Mouse (Mus musculus): Measurements from ENCODE around the gene Abhd17a. TPM values are rescaled to one million over a fixed set of nuclear protein-coding genes. Genes with fewer than 3 reads are reported as not detected.

Abhd17a gene
- total and polyA plus RNA-seq, 2 experiments = 45.7 to 194 TPM

DNA sequence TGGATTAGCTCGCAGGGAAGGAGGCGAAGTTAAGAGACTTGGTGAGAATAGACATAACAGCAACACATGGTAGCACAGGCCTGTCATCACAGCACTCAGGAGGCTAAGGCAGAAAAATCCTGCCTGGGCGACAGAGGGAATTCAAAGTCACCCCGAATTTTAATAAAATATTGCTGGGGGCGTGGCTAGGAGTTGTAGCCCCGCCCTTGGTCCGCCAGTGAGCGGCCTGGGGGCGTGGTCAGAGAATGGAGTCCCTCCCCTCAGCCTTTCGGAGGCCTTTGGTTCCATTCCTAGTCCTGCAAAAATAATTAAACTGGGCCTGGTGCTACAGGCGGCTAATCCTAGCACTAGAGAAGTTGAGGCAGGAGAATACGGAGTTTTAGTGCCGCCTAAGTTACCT lies 54.4 kb downstream of the Abhd17a start:
- no peak for DNase-seq (ENCODE audit: extremely low read depth, low read depth, low spot score)
- no peak overlapping the region for H3K9ac ChIP-seq (ENCODE audit: low read depth, low read length)
- TF ChIP-seq POLR2A (IDR thresholded peaks at IDR 0.05; ENCODE audit: extremely low read depth, insufficient read depth, low read length) (no peak), CTCF (IDR thresholded peaks at IDR 0.05; ENCODE audit: low read depth, low read length) (no peak)
- no peaks in the 10 kb centered on the region for H3K4me1 ChIP-seq (ENCODE audit: control insufficient read depth, insufficient read depth, low read length)
- no peaks in the 10 kb centered on the region for H3K27me3 ChIP-seq (ENCODE audit: control insufficient read depth, insufficient read depth, low read length)
- H3K27ac ChIP-seq (replicated peaks; ENCODE audit: insufficient read depth, low read depth, low read length) = no peak overlapping the region
- H3K79me2 ChIP-seq (ENCODE audit: control insufficient read depth, insufficient read depth, low read length) = no peaks in the 10 kb centered on the region
- H3K36me3 ChIP-seq (ENCODE audit: control insufficient read depth, insufficient read depth, low read length) = no peaks in the 10 kb centered on the region
- H3K4me3 ChIP-seq (ENCODE audit: insufficient read depth, low read depth, low read length) = no peak overlapping the region
- WGBS = 26% methylated on average over 13 of the region's 13 CpGs

DNA sequence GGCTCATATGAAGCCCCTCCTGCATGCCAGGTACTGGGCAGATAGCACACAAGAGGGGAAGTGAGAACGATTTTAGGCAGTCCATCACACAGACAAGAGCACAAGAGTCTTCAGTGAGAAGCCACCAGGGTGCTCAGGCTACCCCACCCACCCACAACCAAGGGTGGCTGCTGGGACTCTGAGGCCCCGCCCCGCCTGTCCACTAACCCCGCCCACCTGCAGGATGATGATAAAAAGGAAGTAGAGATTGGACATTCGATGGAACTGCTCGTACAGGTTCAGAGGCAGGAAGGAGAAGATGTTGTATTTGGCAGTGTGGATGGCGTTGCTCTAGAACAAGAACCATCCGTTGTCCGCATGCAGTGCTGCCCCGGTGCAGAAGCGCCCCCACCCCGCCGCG lies 55.1 kb downstream of the Abhd17a start:
- 14% methylated on average over 14 of the region's 14 CpGs for WGBS
- Histone ChIP-seq H3K36me3 (ENCODE audit: control insufficient read depth, insufficient read depth, low read length) (no peaks in the 10 kb centered on the region), H3K27me3 (ENCODE audit: control insufficient read depth, insufficient read depth, low read length) (no peaks in the 10 kb centered on the region), H3K79me2 (ENCODE audit: control insufficient read depth, insufficient read depth, low read length) (no peaks in the 10 kb centered on the region), H3K27ac (replicated peaks; ENCODE audit: insufficient read depth, low read depth, low read length) (no peak overlapping the region), H3K4me3 (ENCODE audit: insufficient read depth, low read depth, low read length) (no peak overlapping the region), H3K4me1 (ENCODE audit: control insufficient read depth, insufficient read depth, low read length) (no peaks in the 10 kb centered on the region), H3K9ac (ENCODE audit: low read depth, low read length) (no peak overlapping the region)
- DNase-seq (ENCODE audit: extremely low read depth, low read depth, low spot score) = no peak
- no peak for TF ChIP-seq POLR2A (IDR thresholded peaks at IDR 0.05; ENCODE audit: extremely low read depth, insufficient read depth, low read length)
- TF ChIP-seq CTCF (IDR thresholded peaks at IDR 0.05; ENCODE audit: low read depth, low read length) = no peak

DNA sequence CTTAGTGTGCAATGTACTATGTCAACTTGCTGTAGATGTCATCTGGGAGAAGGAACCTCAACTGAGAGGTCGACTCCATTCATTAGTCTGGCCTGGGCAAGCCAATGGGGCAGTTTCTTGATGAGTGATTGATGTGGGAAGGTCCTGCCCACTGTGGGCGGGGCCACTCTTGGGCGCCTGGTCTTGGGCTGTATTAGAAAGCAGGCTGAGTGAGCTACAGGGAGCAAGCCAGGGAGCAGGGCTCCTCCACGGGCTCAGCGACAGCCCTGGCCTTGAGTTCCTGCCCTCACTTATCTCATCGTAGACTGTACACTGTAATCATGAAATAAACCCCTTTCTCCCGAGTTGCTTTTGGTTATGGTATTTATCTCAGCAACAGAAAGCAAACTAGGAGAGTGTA lies 56.4 kb downstream of the Abhd17a start:
- Histone ChIP-seq H3K27ac (replicated peaks; ENCODE audit: insufficient read depth, low read depth, low read length) (no peak overlapping the region), H3K4me1 (ENCODE audit: control insufficient read depth, insufficient read depth, low read length) (no peaks in the 10 kb centered on the region)
- 14% methylated on average over 7 of the region's 7 CpGs for WGBS

More for the DNA sequence above, 56.4 kb downstream of the Abhd17a start:
- Histone ChIP-seq H3K4me3 (ENCODE audit: insufficient read depth, low read depth, low read length) (no peak overlapping the region), H3K79me2 (ENCODE audit: control insufficient read depth, insufficient read depth, low read length) (no peaks in the 10 kb centered on the region), H3K36me3 (ENCODE audit: control insufficient read depth, insufficient read depth, low read length) (no peaks in the 10 kb centered on the region), H3K27me3 (ENCODE audit: control insufficient read depth, insufficient read depth, low read length) (no peaks in the 10 kb centered on the region), H3K9ac (ENCODE audit: low read depth, low read length) (no peak overlapping the region)
- no peak for DNase-seq (ENCODE audit: extremely low read depth, low read depth, low spot score)
- TF ChIP-seq POLR2A (IDR thresholded peaks at IDR 0.05; ENCODE audit: extremely low read depth, insufficient read depth, low read length) (no peak), CTCF (IDR thresholded peaks at IDR 0.05; ENCODE audit: low read depth, low read length) (no peak)

Other genes with a start within 250 kb of the Abhd17a start
- gene Adamtsl5, start 241.9 kb downstream of the Abhd17a start, total RNA-seq (2014; rRNA removed) = 0.28 and 0.40 TPM in 2 replicates
- 1.4 and 1.6 TPM in 2 replicates for gene Adamtsl5, start 241.9 kb downstream of the Abhd17a start, polyA plus RNA-seq (2012; rRNA removed)
- 0.60 and 1.4 TPM in 2 replicates for gene Plk5, start 233.9 kb downstream of the Abhd17a start, total RNA-seq (2014; rRNA removed)
- gene Plk5, start 233.9 kb downstream of the Abhd17a start, polyA plus RNA-seq (2012; rRNA removed) = 3.5 and 6.6 TPM in 2 replicates
- gene Mex3d, start 202.7 kb downstream of the Abhd17a start, total RNA-seq (2014; rRNA removed) = 1.0 and 2.6 TPM in 2 replicates
- 2.1 and 2.4 TPM in 2 replicates for gene Mex3d, start 202.7 kb downstream of the Abhd17a start, polyA plus RNA-seq (2012; rRNA removed)
- 21.1 and 32.8 TPM in 2 replicates for gene Mbd3, start 190.8 kb downstream of the Abhd17a start, total RNA-seq (2014; rRNA removed)
- 73.5 and 76.7 TPM in 2 replicates for gene Mbd3, start 190.8 kb downstream of the Abhd17a start, polyA plus RNA-seq (2012; rRNA removed)
- 1,362 and 1,401 TPM in 2 replicates for gene Uqcr11, start 183.5 kb downstream of the Abhd17a start, total RNA-seq (2014; rRNA removed)
- 2,210 and 2,521 TPM in 2 replicates for gene Uqcr11, start 183.5 kb downstream of the Abhd17a start, polyA plus RNA-seq (2012; rRNA removed)
- gene Tcf3, start 156.7 kb downstream of the Abhd17a start, total RNA-seq (2014; rRNA removed) = 6.4 and 9.9 TPM in 2 replicates
- 19.6 and 20.2 TPM in 2 replicates for gene Tcf3, start 156.7 kb downstream of the Abhd17a start, polyA plus RNA-seq (2012; rRNA removed)
- not detected in 2 replicates for gene Onecut3, start 95.5 kb downstream of the Abhd17a start, total RNA-seq (2014; rRNA removed)
- gene Onecut3, start 95.5 kb downstream of the Abhd17a start, polyA plus RNA-seq (2012; rRNA removed) = not detected in 2 replicates
- not detected in 2 replicates for gene Atp8b3, start 51.2 kb downstream of the Abhd17a start, total RNA-seq (2014; rRNA removed)
- gene Atp8b3, start 51.2 kb downstream of the Abhd17a start, polyA plus RNA-seq (2012; rRNA removed) = 0.04 TPM in 1 of 2 replicates, not detected in the other
- gene Rexo1, start 28.8 kb downstream of the Abhd17a start, total RNA-seq (2014; rRNA removed) = 4.4 and 5.5 TPM in 2 replicates
- gene Rexo1, start 28.8 kb downstream of the Abhd17a start, polyA plus RNA-seq (2012; rRNA removed) = 28.1 and 36.8 TPM in 2 replicates
- gene Klf16, start 13.0 kb downstream of the Abhd17a start, total RNA-seq (2014; rRNA removed) = 0.74 and 1.3 TPM in 2 replicates
- 4.2 and 5.5 TPM in 2 replicates for gene Klf16, start 13.0 kb downstream of the Abhd17a start, polyA plus RNA-seq (2012; rRNA removed)
- 7.6 and 11.4 TPM in 2 replicates for gene Scamp4, start 12.5 kb upstream of the Abhd17a start, total RNA-seq (2014; rRNA removed)
- 61.2 and 63.2 TPM in 2 replicates for gene Scamp4, start 12.5 kb upstream of the Abhd17a start, polyA plus RNA-seq (2012; rRNA removed)
- 0.28 and 1.4 TPM in 2 replicates for gene Adat3, start 12.5 kb upstream of the Abhd17a start, total RNA-seq (2014; rRNA removed)
- 3.3 and 5.5 TPM in 2 replicates for gene Adat3, start 12.5 kb upstream of the Abhd17a start, polyA plus RNA-seq (2012; rRNA removed)
- gene Gm49322, start 15.7 kb upstream of the Abhd17a start, total RNA-seq (2014; rRNA removed) = 0.28 and 0.34 TPM in 2 replicates
- gene Gm49322, start 15.7 kb upstream of the Abhd17a start, polyA plus RNA-seq (2012; rRNA removed) = 0.54 and 0.70 TPM in 2 replicates
- 54.4 and 56.1 TPM in 2 replicates for gene Csnk1g2, start 32.5 kb upstream of the Abhd17a start, total RNA-seq (2014; rRNA removed)
- gene Csnk1g2, start 32.5 kb upstream of the Abhd17a start, polyA plus RNA-seq (2012; rRNA removed) = 110 and 123 TPM in 2 replicates
- 16.2 and 19.7 TPM in 2 replicates for gene Btbd2, start 66.7 kb upstream of the Abhd17a start, total RNA-seq (2014; rRNA removed)
- gene Btbd2, start 66.7 kb upstream of the Abhd17a start, polyA plus RNA-seq (2012; rRNA removed) = 36.1 and 36.8 TPM in 2 replicates
- 88.6 and 119 TPM in 2 replicates for gene Mknk2, start 87.8 kb upstream of the Abhd17a start, total RNA-seq (2014; rRNA removed)
- gene Mknk2, start 87.8 kb upstream of the Abhd17a start, polyA plus RNA-seq (2012; rRNA removed) = 87.0 and 116 TPM in 2 replicates
- gene Mob3a, start 111.6 kb upstream of the Abhd17a start, total RNA-seq (2014; rRNA removed) = 3.5 and 5.2 TPM in 2 replicates
- 6.1 TPM in 2 replicates for gene Mob3a, start 111.6 kb upstream of the Abhd17a start, polyA plus RNA-seq (2012; rRNA removed)
- 17.2 and 18.3 TPM in 2 replicates for gene Izumo4, start 111.8 kb upstream of the Abhd17a start, total RNA-seq (2014; rRNA removed)
- gene Izumo4, start 111.8 kb upstream of the Abhd17a start, polyA plus RNA-seq (2012; rRNA removed) = 42.5 and 49.7 TPM in 2 replicates
- gene Ap3d1, start 151.9 kb upstream of the Abhd17a start, total RNA-seq (2014; rRNA removed) = 22.3 and 35.2 TPM in 2 replicates
- 38.1 and 49.2 TPM in 2 replicates for gene Ap3d1, start 151.9 kb upstream of the Abhd17a start, polyA plus RNA-seq (2012; rRNA removed)
- 2.4 and 3.6 TPM in 2 replicates for gene Dot1l, start 164.9 kb upstream of the Abhd17a start, total RNA-seq (2014; rRNA removed)
- 13.0 and 14.8 TPM in 2 replicates for gene Dot1l, start 164.9 kb upstream of the Abhd17a start, polyA plus RNA-seq (2012; rRNA removed)
- 6.7 and 8.6 TPM in 2 replicates for gene Sf3a2, start 207.9 kb upstream of the Abhd17a start, total RNA-seq (2014; rRNA removed)
- 12.7 and 17.8 TPM in 2 replicates for gene Sf3a2, start 207.9 kb upstream of the Abhd17a start, polyA plus RNA-seq (2012; rRNA removed)
- 16.0 and 17.4 TPM in 2 replicates for gene Plekhj1, start 208.3 kb upstream of the Abhd17a start, total RNA-seq (2014; rRNA removed)
- gene Plekhj1, start 208.3 kb upstream of the Abhd17a start, polyA plus RNA-seq (2012; rRNA removed) = 29.4 and 42.2 TPM in 2 replicates
- gene Amh, start 214.9 kb upstream of the Abhd17a start, total RNA-seq (2014; rRNA removed) = 0.13 and 0.18 TPM in 2 replicates
- gene Amh, start 214.9 kb upstream of the Abhd17a start, polyA plus RNA-seq (2012; rRNA removed) = 0.09 and 0.21 TPM in 2 replicates
- not detected in 2 replicates for gene Jsrp1, start 223.2 kb upstream of the Abhd17a start, total RNA-seq (2014; rRNA removed)
- not detected in 2 replicates for gene Jsrp1, start 223.2 kb upstream of the Abhd17a start, polyA plus RNA-seq (2012; rRNA removed)
- 527 and 614 TPM in 2 replicates for gene Oaz1, start 236.3 kb upstream of the Abhd17a start, total RNA-seq (2014; rRNA removed)
- 1,187 and 1,294 TPM in 2 replicates for gene Oaz1, start 236.3 kb upstream of the Abhd17a start, polyA plus RNA-seq (2012; rRNA removed)

Data from liver, adult 2 months (tissue).